Comparison of ENCODE assay signal across 9 mouse cellular contexts in the genomic region with DNA sequence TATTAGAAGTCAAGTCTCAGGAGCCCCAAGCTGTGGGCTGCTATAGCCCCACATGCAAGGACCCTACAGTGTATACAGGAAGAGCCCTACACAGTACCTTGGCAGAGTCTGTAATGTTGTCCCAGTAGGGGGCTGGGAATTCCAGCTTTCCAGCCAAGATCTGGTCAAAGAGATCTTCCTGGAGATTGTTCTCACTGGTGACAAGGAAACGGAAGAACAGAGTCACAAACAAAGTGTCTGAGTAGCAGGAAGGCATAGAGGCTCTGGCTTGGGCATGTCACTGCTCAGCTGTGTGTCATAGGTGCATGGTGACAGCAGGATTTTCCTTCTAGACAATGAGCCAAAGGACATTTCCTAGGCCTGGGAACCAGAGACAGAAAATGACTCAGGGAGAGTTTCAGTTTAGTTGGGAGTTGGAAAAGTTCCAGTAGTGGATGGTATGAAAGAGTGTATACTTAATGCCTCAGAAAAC.
DNase-seq lines count a peak whose midpoint lies in the region; ATAC-seq and TF ChIP-seq lines count a peak whose summit lies in the region.
"Had no signal": no experiment of that assay in that cellular context is flagged by ENCODE, and none has a peak within 500 bp of the region (broad histone marks: within the 10 kb centered on the region; RNA-seq: fewer than 3 reads in every experiment).

No protein-coding gene starts in this region.

- no peak for DNase-seq in layer of hippocampus, adult 2 months (ENCODE audit: low spot score in 2 of 2)
- no peak for DNase-seq in layer of hippocampus, adult 18-20 months (ENCODE audit: low spot score in 2 of 2)
- peak in 1 of 2 experiments; percentile 46 for DNase-seq in heart, adult 2 months
- peak; percentile 79 for DNase-seq in lung, postnatal 25 days (ENCODE audit: low spot score)
- DNase-seq in ovary, adult 18-20 months (ENCODE audit: low spot score) = no peak
- no peak for DNase-seq in T-cell, adult 2 months (ENCODE audit: low spot score)
- DNase-seq: thymus, adult 18-20 months had no signal

- TF ChIP-seq POLR2A in heart, adult 2 months (IDR thresholded peaks at IDR 0.05; ENCODE audit: insufficient read depth, low read depth, low read length) = no peak

- no peak for TF ChIP-seq CTCF in layer of hippocampus, adult 2 months (conservative IDR thresholded peaks at IDR 0.05)
- TF ChIP-seq CTCF in heart, adult 2 months (IDR thresholded peaks at IDR 0.05) = no peak

- no peak overlapping the region for H3K4me3 ChIP-seq in layer of hippocampus, adult 2 months
- no peak overlapping the region for H3K4me3 ChIP-seq in heart, adult 2 months
- no peak overlapping the region for H3K4me3 ChIP-seq in hindbrain, embryonic 15.5 days

- peaks cover 10% of the 10 kb centered on the region for H3K4me1 ChIP-seq in heart, adult 2 months (ENCODE audit: control insufficient read depth, insufficient read depth, low read length)
- peaks cover 18% of the 10 kb centered on the region for H3K4me1 ChIP-seq in hindbrain, embryonic 15.5 days (replicated peaks)

- 0 out of 2 replicates have a peak, but pooled peaks have one; percentile 57 for TF ChIP-seq EP300 in heart, adult 2 months (IDR thresholded peaks at IDR 0.05; ENCODE audit: insufficient read depth, low read depth, low read length)

- H3K79me2 ChIP-seq in heart, adult 2 months (replicated peaks; ENCODE audit: control insufficient read depth, insufficient read depth, low read length) = no peaks in the 10 kb centered on the region

- no peak overlapping the region for H3K4me2 ChIP-seq in hindbrain, embryonic 15.5 days

- intact Hi-C loops in heart, adult 2 months (cut with DNase I) = no loop called here

- H3K27me3 ChIP-seq in heart, adult 2 months (ENCODE audit: control insufficient read depth, insufficient read depth, low read length) = no peaks in the 10 kb centered on the region
- H3K27me3 ChIP-seq in hindbrain, embryonic 15.5 days = no peaks in the 10 kb centered on the region

- H3K36me3 ChIP-seq in heart, adult 2 months (ENCODE audit: control insufficient read depth, insufficient read depth, low read length) = no peaks in the 10 kb centered on the region
- peaks cover 47% of the 10 kb centered on the region for H3K36me3 ChIP-seq in hindbrain, embryonic 15.5 days

- H3K9me3 ChIP-seq in hindbrain, embryonic 15.5 days = no peaks in the 10 kb centered on the region

- H3K27ac ChIP-seq in layer of hippocampus, adult 2 months = 0 out of 2 replicates have a peak overlapping the region, but pooled peaks have one; percentile 12
- H3K27ac ChIP-seq in heart, adult 2 months = peak overlapping the region; percentile 59
- H3K27ac ChIP-seq in hindbrain, embryonic 15.5 days (replicated peaks) = peak overlapping the region; percentile 56

- peak; percentile 53; the same call in 1 of the 2 replicates for ATAC-seq in hindbrain, embryonic 15.5 days (ENCODE audit: low FRiP score, low read depth)
- no peak for ATAC-seq in frontal cortex, adult (ENCODE audit: low TSS enrichment)

- WGBS in heart, adult 2 months = 29% methylated on average over 1 of the region's 1 CpGs
- 37% methylated on average over 1 of the region's 1 CpGs for WGBS in hindbrain, embryonic 15.5 days

- no peak overlapping the region for H3K9ac ChIP-seq in heart, adult 2 months (ENCODE audit: low read depth, low read length)
- H3K9ac ChIP-seq in hindbrain, embryonic 15.5 days = no peak overlapping the region
